Mouse (Mus musculus): ENCODE measurements around the gene Hgd. TPM values are rescaled to one million over a fixed set of nuclear protein-coding genes. Genes with fewer than 3 reads are reported as not detected.

The Hgd gene
- polyA plus RNA-seq, 1 experiment from 2014 or later, result 0.21 TPM

DNA sequence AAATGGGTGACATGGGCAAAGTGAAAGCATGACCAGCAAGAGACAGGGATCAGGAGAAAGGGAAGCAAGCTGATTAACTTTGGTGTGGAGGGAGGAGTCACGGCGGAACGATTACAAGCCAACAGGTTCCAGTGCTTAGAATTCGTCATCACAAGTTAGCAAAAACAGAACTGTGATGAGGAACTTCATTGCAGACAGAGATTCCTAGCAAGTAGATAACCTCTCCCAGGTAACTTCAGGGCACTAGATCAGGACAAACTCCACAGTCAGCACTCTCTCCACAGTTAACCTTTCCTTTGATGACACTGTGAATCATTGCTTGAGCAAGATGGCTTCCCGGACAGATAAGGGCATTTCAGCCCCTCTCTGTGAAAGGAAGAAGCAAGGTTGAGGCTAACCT lies 17.5 kb downstream of the Hgd start:
- Histone ChIP-seq H3K4me3 (ENCODE audit: low read depth, low read length) (no peak overlapping the region), H3K27ac (replicated peaks) (no peak overlapping the region), H3K4me2 (replicated peaks; ENCODE audit: low read depth) (no peak overlapping the region), H3K4me1 (replicated peaks; ENCODE audit: control insufficient read depth, insufficient read depth) (no peaks in the 10 kb centered on the region), H3K27me3 (ENCODE audit: control insufficient read depth, insufficient read depth, low read length) (no peaks in the 10 kb centered on the region), H3K9me3 (ENCODE audit: control insufficient read depth, low read length) (no peaks in the 10 kb centered on the region), H3K9ac (ENCODE audit: low read length) (no peak overlapping the region), H3K36me3 (ENCODE audit: control insufficient read depth, insufficient read depth, low read length) (no peaks in the 10 kb centered on the region)
- ATAC-seq (ENCODE audit: low FRiP score, low TSS enrichment) (no peak), DNase-seq (ENCODE audit: low spot score) (no peak)
- no peak for TF ChIP-seq CTCF (IDR thresholded peaks at IDR 0.05; ENCODE audit: low read depth)
- TF ChIP-seq EP300 (optimal IDR thresholded peaks at IDR 0.05), result no peak
- 59% methylated on average over 5 of the region's 5 CpGs for WGBS

DNA sequence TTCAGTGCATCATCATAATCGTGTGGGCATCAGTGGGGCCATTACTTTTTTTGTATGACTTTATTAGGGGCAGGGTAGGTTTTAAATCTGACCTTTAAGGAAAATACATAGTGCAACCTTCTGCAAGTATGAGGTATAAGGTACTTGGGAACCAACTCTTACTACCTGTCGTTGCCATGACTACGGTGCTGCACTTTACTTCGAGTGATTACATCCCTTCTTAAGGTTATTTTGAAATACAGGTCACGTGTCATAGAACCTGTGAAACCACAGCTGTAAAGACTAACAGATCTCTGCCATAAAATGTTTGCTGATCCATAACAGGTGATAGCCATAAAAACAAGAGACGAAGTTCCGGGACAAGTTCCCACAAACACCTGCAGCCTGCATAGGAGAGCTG lies 18.5 kb downstream of the Hgd start:
- no peaks in the 10 kb centered on the region for H3K36me3 ChIP-seq (ENCODE audit: control insufficient read depth, insufficient read depth, low read length)
- no peaks in the 10 kb centered on the region for H3K9me3 ChIP-seq (ENCODE audit: control insufficient read depth, low read length)
- H3K9ac ChIP-seq (ENCODE audit: low read length), result no peak overlapping the region
- DNase-seq (ENCODE audit: low spot score) (no peak), ATAC-seq (ENCODE audit: low FRiP score, low TSS enrichment) (no peak)
- no peak overlapping the region for H3K27ac ChIP-seq (replicated peaks)
- no peak overlapping the region for H3K4me3 ChIP-seq (ENCODE audit: low read depth, low read length)
- no peaks in the 10 kb centered on the region for H3K4me1 ChIP-seq (replicated peaks; ENCODE audit: control insufficient read depth, insufficient read depth)
- H3K4me2 ChIP-seq (replicated peaks; ENCODE audit: low read depth), result no peak overlapping the region
- H3K27me3 ChIP-seq (ENCODE audit: control insufficient read depth, insufficient read depth, low read length), result no peaks in the 10 kb centered on the region
- 73% methylated on average over 7 of the region's 7 CpGs for WGBS
- TF ChIP-seq EP300 (optimal IDR thresholded peaks at IDR 0.05) (no peak), CTCF (IDR thresholded peaks at IDR 0.05; ENCODE audit: low read depth) (no peak)

DNA sequence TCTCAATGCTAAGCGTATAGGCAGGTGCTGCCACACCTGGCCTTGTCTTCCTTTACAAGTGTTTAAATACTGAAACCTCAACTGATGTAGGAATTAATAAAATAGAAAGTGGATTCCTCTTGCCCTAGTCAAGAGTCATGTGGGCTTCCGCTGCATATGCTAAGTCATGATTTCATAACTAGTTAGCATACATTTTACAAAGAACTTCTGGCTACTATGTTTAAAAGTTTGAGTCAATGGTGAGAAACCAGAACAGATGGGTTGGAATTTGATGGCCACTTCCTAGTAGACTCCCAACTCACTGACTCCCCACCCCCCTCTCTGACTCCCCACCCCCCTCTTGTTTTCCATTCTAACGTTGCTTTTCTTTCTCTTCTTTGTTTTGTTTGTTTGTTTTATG lies 19.4 kb downstream of the Hgd start:
- DNase-seq (ENCODE audit: low spot score), result no peak
- Histone ChIP-seq H3K27me3 (ENCODE audit: control insufficient read depth, insufficient read depth, low read length) (no peaks in the 10 kb centered on the region), H3K9ac (ENCODE audit: low read length) (no peak overlapping the region), H3K4me3 (ENCODE audit: low read depth, low read length) (no peak overlapping the region), H3K9me3 (ENCODE audit: control insufficient read depth, low read length) (no peaks in the 10 kb centered on the region), H3K4me2 (replicated peaks; ENCODE audit: low read depth) (no peak overlapping the region), H3K27ac (replicated peaks) (no peak overlapping the region), H3K36me3 (ENCODE audit: control insufficient read depth, insufficient read depth, low read length) (no peaks in the 10 kb centered on the region), H3K4me1 (replicated peaks; ENCODE audit: control insufficient read depth, insufficient read depth) (no peaks in the 10 kb centered on the region)
- WGBS, result 76% methylated on average over 3 of the region's 3 CpGs
- TF ChIP-seq EP300 (optimal IDR thresholded peaks at IDR 0.05) (no peak), CTCF (IDR thresholded peaks at IDR 0.05; ENCODE audit: low read depth) (no peak)
- ATAC-seq (ENCODE audit: low FRiP score, low TSS enrichment), result no peak

DNA sequence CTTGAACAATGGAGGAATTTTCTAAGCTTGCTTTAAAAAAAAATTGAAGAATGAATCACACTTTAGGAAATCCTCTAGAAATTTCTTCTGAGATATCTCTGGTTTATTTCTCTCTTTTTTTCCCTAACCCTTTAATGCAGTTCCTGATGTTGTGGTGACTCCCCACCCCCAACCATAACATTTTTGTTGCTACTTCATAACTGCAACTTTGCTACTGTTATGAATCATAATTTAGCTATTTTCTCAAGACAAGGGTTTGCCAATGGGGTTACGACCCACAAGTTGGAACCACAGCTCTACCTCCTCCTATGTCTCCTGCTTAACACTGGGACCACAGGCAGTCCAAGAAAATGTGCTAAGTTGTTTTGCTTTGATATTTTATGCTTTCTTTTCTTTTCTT lies 23.5 kb downstream of the Hgd start:
- 96% methylated on average over 1 of the region's 1 CpGs for WGBS
- ATAC-seq (ENCODE audit: low FRiP score, low TSS enrichment), result no peak
- H3K9ac ChIP-seq (ENCODE audit: low read length), result no peak overlapping the region
- no peaks in the 10 kb centered on the region for H3K9me3 ChIP-seq (ENCODE audit: control insufficient read depth, low read length)
- H3K27me3 ChIP-seq (ENCODE audit: control insufficient read depth, insufficient read depth, low read length), result no peaks in the 10 kb centered on the region
- H3K36me3 ChIP-seq (ENCODE audit: control insufficient read depth, insufficient read depth, low read length), result no peaks in the 10 kb centered on the region
- TF ChIP-seq CTCF (IDR thresholded peaks at IDR 0.05; ENCODE audit: low read depth) (no peak), EP300 (optimal IDR thresholded peaks at IDR 0.05) (no peak)
- no peak overlapping the region for H3K4me3 ChIP-seq (ENCODE audit: low read depth, low read length)
- no peak overlapping the region for H3K4me2 ChIP-seq (replicated peaks; ENCODE audit: low read depth)
- no peak overlapping the region for H3K27ac ChIP-seq (replicated peaks)
- DNase-seq (ENCODE audit: low spot score), result no peak
- H3K4me1 ChIP-seq (replicated peaks; ENCODE audit: control insufficient read depth, insufficient read depth), result no peaks in the 10 kb centered on the region

DNA sequence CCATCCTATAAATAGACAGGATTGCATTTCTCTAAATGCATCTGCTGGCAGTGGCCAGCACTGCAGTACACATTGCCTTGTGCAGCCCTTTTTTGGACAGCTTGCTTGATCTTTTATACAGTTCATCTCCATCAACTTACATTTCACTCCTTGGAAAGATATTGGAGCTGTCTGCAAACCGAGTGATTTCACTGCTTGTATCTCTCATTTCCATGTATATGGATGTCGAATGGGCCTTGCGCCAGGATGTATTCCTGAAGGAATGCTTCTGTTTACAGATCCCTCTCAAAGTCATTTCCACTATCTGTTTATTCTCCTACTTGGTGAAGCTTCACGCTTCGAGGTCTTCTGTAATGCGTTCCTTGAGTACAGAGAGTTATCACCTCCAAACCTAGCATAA lies 24.3 kb downstream of the Hgd start:
- Histone ChIP-seq H3K4me1 (replicated peaks; ENCODE audit: control insufficient read depth, insufficient read depth) (no peaks in the 10 kb centered on the region), H3K9ac (ENCODE audit: low read length) (no peak overlapping the region), H3K9me3 (ENCODE audit: control insufficient read depth, low read length) (no peaks in the 10 kb centered on the region), H3K27ac (replicated peaks) (no peak overlapping the region), H3K4me2 (replicated peaks; ENCODE audit: low read depth) (no peak overlapping the region), H3K4me3 (ENCODE audit: low read depth, low read length) (no peak overlapping the region), H3K27me3 (ENCODE audit: control insufficient read depth, insufficient read depth, low read length) (no peaks in the 10 kb centered on the region), H3K36me3 (ENCODE audit: control insufficient read depth, insufficient read depth, low read length) (no peaks in the 10 kb centered on the region)
- ATAC-seq (ENCODE audit: low FRiP score, low TSS enrichment), result no peak
- no peak for DNase-seq (ENCODE audit: low spot score)
- TF ChIP-seq CTCF (IDR thresholded peaks at IDR 0.05; ENCODE audit: low read depth) (no peak), EP300 (optimal IDR thresholded peaks at IDR 0.05) (no peak)
- WGBS, result 59% methylated on average over 6 of the region's 6 CpGs

DNA sequence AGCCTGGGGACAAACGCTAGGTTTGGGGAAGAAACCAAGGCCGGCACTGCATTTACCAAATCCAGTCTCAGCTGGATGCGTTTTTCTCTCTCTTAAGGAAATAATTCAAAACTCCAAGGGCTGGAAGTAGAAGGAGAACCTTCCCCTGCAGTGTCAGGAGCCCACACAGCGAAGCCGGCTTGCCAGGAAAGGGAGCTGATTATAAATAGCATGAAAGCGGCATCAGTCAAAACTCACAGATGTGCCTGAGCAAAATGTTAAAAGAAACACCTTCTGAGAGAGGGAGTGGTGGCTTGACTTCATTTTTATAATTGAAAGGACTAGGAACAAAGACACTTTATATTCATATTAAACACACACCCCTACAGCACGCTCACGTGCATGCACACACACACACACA lies 30.4 kb downstream of the Hgd start:
- no peak overlapping the region for H3K27ac ChIP-seq (replicated peaks)
- no peak overlapping the region for H3K4me3 ChIP-seq (ENCODE audit: low read depth, low read length)
- no peaks in the 10 kb centered on the region for H3K27me3 ChIP-seq (ENCODE audit: control insufficient read depth, insufficient read depth, low read length)
- H3K4me2 ChIP-seq (replicated peaks; ENCODE audit: low read depth), result no peak overlapping the region
- WGBS, result 77% methylated on average over 8 of the region's 8 CpGs
- no peak overlapping the region for H3K9ac ChIP-seq (ENCODE audit: low read length)
- no peaks in the 10 kb centered on the region for H3K9me3 ChIP-seq (ENCODE audit: control insufficient read depth, low read length)
- H3K36me3 ChIP-seq (ENCODE audit: control insufficient read depth, insufficient read depth, low read length), result no peaks in the 10 kb centered on the region
- DNase-seq (ENCODE audit: low spot score), result no peak
- TF ChIP-seq EP300 (optimal IDR thresholded peaks at IDR 0.05), result no peak
- no peak for TF ChIP-seq CTCF (IDR thresholded peaks at IDR 0.05; ENCODE audit: low read depth)
- ATAC-seq (ENCODE audit: low FRiP score, low TSS enrichment), result no peak
- H3K4me1 ChIP-seq (replicated peaks; ENCODE audit: control insufficient read depth, insufficient read depth), result no peaks in the 10 kb centered on the region

All from stomach, postnatal 0 days (tissue).